ENCODE assay signal across 8 mouse cellular contexts in the genomic region with DNA sequence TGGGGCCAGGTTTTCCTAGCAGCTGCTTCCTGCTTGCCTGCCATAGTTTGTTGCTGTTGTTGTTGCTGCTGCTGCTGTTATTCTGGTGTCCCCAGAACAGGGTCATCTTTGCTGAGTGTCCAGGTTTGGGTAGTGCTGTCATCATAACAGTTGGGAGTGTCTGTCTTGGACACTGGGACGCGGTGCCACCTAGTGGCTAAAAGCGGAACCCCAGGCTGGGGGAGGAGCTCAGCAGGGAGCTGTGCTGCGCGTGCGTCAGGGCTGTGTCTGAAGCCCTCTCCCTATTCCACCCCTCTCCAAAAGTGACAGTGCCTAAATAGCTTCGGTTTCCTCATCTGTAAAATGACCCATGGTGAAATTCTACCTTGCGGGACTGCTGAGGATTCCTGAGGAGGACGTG. TPM values are rescaled to one million over a fixed set of nuclear protein-coding genes. Genes with fewer than 3 reads are reported as not detected.
A peak's percentile ranks its signal among the peaks of the same experiment; 100 is the strongest.
DNase-seq lines count a peak whose midpoint lies in the region; ATAC-seq lines count a peak whose summit lies in the region.

No protein-coding gene starts in this region.

- no peak overlapping the region for H3K4me3 ChIP-seq in midbrain, embryonic 11.5 days (ENCODE audit: low read depth, low read length)

- H3K9ac ChIP-seq in midbrain, embryonic 11.5 days (ENCODE audit: low read length) = no peak overlapping the region

- no peaks in the 10 kb centered on the region for H3K36me3 ChIP-seq in midbrain, embryonic 11.5 days (ENCODE audit: control insufficient read depth, insufficient read depth, low read length)

- intact Hi-C loops in left cerebral cortex, postnatal 4 days (cut with DNase I) = loop anchor here (2.0 kb wide), 1 partner anchor 117 kb away; no protein-coding TSS in a partner anchor

- 10% methylated on average over 9 of the region's 9 CpGs for WGBS in midbrain, embryonic 11.5 days

- no peaks in the 10 kb centered on the region for H3K9me3 ChIP-seq in midbrain, embryonic 11.5 days (ENCODE audit: control insufficient read depth, low read length)

- peaks cover 13% of the 10 kb centered on the region for H3K4me1 ChIP-seq in midbrain, embryonic 11.5 days (ENCODE audit: control insufficient read depth, insufficient read depth, low read length)

- peaks cover 22% of the 10 kb centered on the region for H3K27me3 ChIP-seq in midbrain, embryonic 11.5 days (ENCODE audit: control insufficient read depth, insufficient read depth, low read length)

- no peak overlapping the region for H3K27ac ChIP-seq in midbrain, embryonic 11.5 days (ENCODE audit: low read depth, low read length)

- peak; percentile 85 for ATAC-seq in granulocyte monocyte progenitor cell, adult 5-6 weeks (replicated peaks; ENCODE audit: poor library complexity, severe bottlenecking)
- ATAC-seq in midbrain, embryonic 11.5 days (ENCODE audit: low FRiP score) = peak; percentile 72

- H3K4me2 ChIP-seq in midbrain, embryonic 11.5 days = no peak overlapping the region

- DNase-seq in adrenal gland, adult 8-10 months = peak; percentile 86
- peak; percentile 92 for DNase-seq in embryo, embryonic 9.5 days (ENCODE audit: extremely low spot score)
- peak; percentile 85 for DNase-seq in kidney, adult 11 months
- peak; percentile 93 for DNase-seq in left cerebral cortex, postnatal 4 days
- DNase-seq in midbrain, embryonic 11.5 days (ENCODE audit: low spot score, missing footprints) = peak; percentile 100
- DNase-seq in right cerebral cortex, postnatal 36 days (ENCODE audit: low spot score in 2 of 2) = peak; percentile 90 to 94
- peak; percentile 90 to 97 for DNase-seq in urinary bladder, postnatal 4 days (ENCODE audit: low spot score in 2 of 2)

RNA-seq across cellular contexts. Expression of gene Dand5, which starts 7.1 kb away (rescaled TPM):
- total RNA-seq in adrenal gland, adult 8-10 months (2022) = 10 to 100 TPM; 11.2 to 14.9 (median 12.5) TPM
- total RNA-seq in granulocyte monocyte progenitor cell, adult 5-6 weeks (2014; fragmentation: Nextera tagmentation) = 4.1 and 4.7 TPM in 2 replicates
- 3.6 and 3.7 TPM in 2 replicates for total RNA-seq in granulocyte monocyte progenitor cell, adult 5-6 weeks (2017)
- 1 to 10 TPM; 4.9 to 5.5 TPM for total RNA-seq in left cerebral cortex, postnatal 4 days (2021)
- polyA plus RNA-seq in midbrain, embryonic 11.5 days (2014; fragmentation: Nextera tagmentation; extraction: Ambion mirVana) = 3.9 and 4.6 TPM in 2 replicates

RNA-seq across cellular contexts. Expression of gene Nfix, which starts 15.4 kb away (rescaled TPM):
- 100 to 1,000 TPM in 3 of 4 experiments, 10 to 100 TPM in 1; 99.6 to 150 (median 117) TPM for total RNA-seq in adrenal gland, adult 8-10 months (2022)
- 25.7 and 51.2 TPM in 2 replicates for total RNA-seq in granulocyte monocyte progenitor cell, adult 5-6 weeks (2014; fragmentation: Nextera tagmentation)
- 9.5 and 12.8 TPM in 2 replicates for total RNA-seq in granulocyte monocyte progenitor cell, adult 5-6 weeks (2017)
- total RNA-seq in left cerebral cortex, postnatal 4 days (2021) = 100 to 1,000 TPM; 674 to 782 TPM
- polyA plus RNA-seq in midbrain, embryonic 11.5 days (2014; fragmentation: Nextera tagmentation; extraction: Ambion mirVana) = 2.2 and 2.5 TPM in 2 replicates

RNA-seq across cellular contexts. Expression of gene Gadd45gip1, which starts 15.8 kb away (rescaled TPM):
- 10 to 100 TPM; 63.6 to 68.4 (median 66.2) TPM for total RNA-seq in adrenal gland, adult 8-10 months (2022)
- total RNA-seq in granulocyte monocyte progenitor cell, adult 5-6 weeks (2014; fragmentation: Nextera tagmentation) = 17.0 and 19.2 TPM in 2 replicates
- 46.2 and 52.4 TPM in 2 replicates for total RNA-seq in granulocyte monocyte progenitor cell, adult 5-6 weeks (2017)
- total RNA-seq in left cerebral cortex, postnatal 4 days (2021) = 10 to 100 TPM; 18.4 to 18.9 TPM
- polyA plus RNA-seq in midbrain, embryonic 11.5 days (2014; fragmentation: Nextera tagmentation; extraction: Ambion mirVana) = 37.3 and 37.8 TPM in 2 replicates

RNA-seq across cellular contexts. Expression of gene Rad23a, which starts 24.9 kb away (rescaled TPM):
- total RNA-seq in adrenal gland, adult 8-10 months (2022) = 100 to 1,000 TPM; 107 to 125 (median 111) TPM
- total RNA-seq in granulocyte monocyte progenitor cell, adult 5-6 weeks (2014; fragmentation: Nextera tagmentation) = 41.8 TPM in 2 replicates
- 20.1 and 21.4 TPM in 2 replicates for total RNA-seq in granulocyte monocyte progenitor cell, adult 5-6 weeks (2017)
- total RNA-seq in left cerebral cortex, postnatal 4 days (2021) = 10 to 100 TPM; 44.1 to 49.7 TPM
- 87.7 and 100 TPM in 2 replicates for polyA plus RNA-seq in midbrain, embryonic 11.5 days (2014; fragmentation: Nextera tagmentation; extraction: Ambion mirVana)

RNA-seq across cellular contexts. Expression of gene Calr, which starts 31.2 kb away (rescaled TPM):
- 100 to 1,000 TPM; 629 to 719 (median 673) TPM for total RNA-seq in adrenal gland, adult 8-10 months (2022)
- total RNA-seq in granulocyte monocyte progenitor cell, adult 5-6 weeks (2014; fragmentation: Nextera tagmentation) = 1,333 and 1,645 TPM in 2 replicates
- total RNA-seq in granulocyte monocyte progenitor cell, adult 5-6 weeks (2017) = 4,572 and 4,672 TPM in 2 replicates
- 100 to 1,000 TPM; 528 to 548 TPM for total RNA-seq in left cerebral cortex, postnatal 4 days (2021)
- polyA plus RNA-seq in midbrain, embryonic 11.5 days (2014; fragmentation: Nextera tagmentation; extraction: Ambion mirVana) = 708 and 747 TPM in 2 replicates

Comparison
In these comparisons a context has a peak if more than half of its experiments do, and no peak if none do; other contexts are left out.
1. RNA of gene Nfix, which starts 15.4 kb away (total RNA-seq): 674 to 782 TPM in left cerebral cortex, postnatal 4 days; 99.6 to 150 TPM in adrenal gland, adult 8-10 months and 9.5 to 51.2 TPM in granulocyte monocyte progenitor cell, adult 5-6 weeks; every median in the first group is over 4 times any median in the second.
2. Peak in every context shown above with its lines, with median percentiles within 50 percentile points of each other: DNase-seq.